Mouse (Mus musculus): Measurements from ENCODE around the gene Dusp19.

- TF ChIP-seq EP300 (IDR thresholded peaks at IDR 0.05; ENCODE audit: insufficient read depth, low read depth, low read length) = no peak
- no peak for TF ChIP-seq CTCF (IDR thresholded peaks at IDR 0.05)
Observed at GRCm38 (mm10) chr2:80577286-80577685, 39.6 kb upstream of the Dusp19 start.
